Mouse (Mus musculus) urinary bladder, postnatal 4 days (tissue): ENCODE data around the gene Gtf2h4.

Experiments used
- DNase-seq, 2 experiments: peaks; one replicate each; pipeline ENCODE4 v3.0.0; 2021 to 2022; ENCODE audit warnings: low spot score in 2 of 2

Gene Gtf2h4

DNA sequence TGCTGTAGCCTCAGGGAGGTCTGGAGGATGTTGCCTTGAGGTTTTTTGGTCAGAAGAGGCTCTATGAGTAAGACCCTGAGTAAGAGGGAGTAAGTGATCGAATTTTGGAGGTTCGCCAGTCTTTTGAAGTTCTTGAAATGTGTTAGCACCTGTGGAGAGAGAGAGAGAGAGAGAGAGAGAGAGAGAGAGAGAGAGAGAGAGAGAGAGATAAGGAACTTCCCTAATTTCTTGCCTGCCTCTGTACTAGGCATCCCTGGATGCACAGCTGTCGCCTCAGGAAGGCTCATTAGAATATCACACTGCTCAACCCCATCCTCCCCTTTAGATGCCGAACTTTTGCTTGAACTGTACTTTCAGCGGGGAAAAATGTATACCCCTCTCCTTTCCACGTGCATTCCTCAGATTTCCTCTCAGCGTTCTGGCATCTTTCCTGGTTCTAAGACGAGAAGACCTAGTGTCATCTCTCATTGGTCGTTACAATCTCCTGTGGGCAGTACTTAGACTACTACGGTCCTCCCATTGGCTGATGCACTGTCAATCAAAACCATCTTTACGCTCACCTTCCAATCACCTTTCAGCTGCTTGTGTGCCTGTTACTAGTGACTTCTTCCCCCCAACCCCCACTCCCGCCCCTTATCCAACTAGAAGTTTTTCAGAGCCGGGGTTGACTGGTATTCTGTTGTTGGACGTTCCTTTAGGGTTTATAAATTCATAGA, 34.9 kb downstream of the Gtf2h4 start:
- DNase-seq: peak; percentile 75 to 78

DNA sequence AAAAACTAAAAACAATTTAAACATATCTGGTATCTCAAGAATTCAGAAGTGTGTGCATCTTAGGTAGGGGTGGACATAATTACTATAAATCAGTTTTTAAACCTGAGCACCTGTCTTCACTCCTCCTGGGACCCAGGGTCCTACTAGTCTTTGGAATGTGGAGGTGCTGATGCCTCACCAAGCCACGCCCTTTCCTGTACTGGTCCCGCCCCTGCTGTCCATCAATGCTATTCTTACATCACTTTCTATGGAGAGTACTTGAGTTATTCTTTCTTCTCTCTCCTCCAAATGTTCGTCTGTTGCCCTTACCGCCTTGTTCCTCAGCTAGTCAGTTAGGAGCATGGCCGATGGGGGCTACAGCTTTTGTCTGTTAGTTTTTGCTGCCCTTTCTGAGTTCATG, 37.2 kb downstream of the Gtf2h4 start:
- DNase-seq: no peak

DNA sequence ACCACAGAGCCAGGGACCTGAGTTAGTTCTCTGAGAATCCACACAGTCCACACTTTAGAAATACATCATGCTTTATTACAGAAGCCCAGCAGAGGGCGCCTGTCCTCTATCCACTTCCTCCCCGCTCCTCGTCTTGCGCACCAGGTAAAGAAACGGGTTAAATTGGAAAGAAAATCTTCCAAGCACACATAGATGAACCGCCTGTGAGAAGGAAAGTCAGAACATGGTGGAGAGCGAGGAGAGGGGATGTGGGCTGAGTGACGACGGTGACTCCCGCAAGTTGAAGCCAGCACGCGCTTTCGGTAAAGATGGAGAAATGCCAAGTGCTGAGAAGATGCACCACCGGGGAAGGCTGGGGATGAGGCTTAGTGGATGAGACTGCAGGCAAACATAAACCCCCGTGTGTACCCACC, 37.8 kb downstream of the Gtf2h4 start:
- DNase-seq: peak; percentile 56 to 72

DNA sequence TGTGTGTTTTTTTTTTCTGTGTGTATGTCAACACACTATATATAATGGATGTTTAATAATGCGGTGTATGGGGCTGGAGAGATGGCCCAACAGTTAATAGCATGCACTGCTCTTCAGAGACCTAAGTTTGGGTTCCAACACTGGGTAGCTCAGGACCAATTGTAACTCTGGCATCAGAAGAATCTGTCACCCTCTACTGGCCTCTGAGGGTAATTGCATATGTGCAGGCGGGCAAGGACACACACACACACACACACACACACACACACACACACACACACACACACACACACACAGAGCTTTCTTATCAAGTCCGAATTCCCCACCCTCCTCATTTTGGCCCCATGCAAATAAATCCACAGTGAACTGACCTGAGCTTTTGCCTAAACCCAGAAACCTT, 38.3 kb downstream of the Gtf2h4 start:
- no peak for DNase-seq

DNA sequence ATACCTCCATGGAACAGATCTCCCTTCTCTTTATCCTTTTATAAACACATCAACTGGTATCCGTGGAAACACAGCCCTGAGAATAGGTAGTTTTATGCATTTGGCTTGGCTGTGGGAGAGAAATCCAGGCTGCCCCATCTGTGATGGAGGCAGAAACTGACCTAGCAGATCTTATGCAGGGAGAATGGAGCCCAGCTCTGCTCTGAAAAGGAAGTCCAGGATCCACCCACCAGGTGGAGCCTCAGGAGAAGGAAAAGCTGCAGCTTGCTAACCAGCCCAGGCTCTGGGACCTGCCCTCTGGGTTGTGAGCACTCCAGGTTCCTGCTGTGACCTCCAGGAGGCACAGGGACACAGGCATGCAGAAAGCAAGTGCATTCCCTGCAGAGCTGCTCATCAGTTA, 39.5 kb downstream of the Gtf2h4 start:
- DNase-seq: peak in 1 of 2 experiments; percentile 37

DNA sequence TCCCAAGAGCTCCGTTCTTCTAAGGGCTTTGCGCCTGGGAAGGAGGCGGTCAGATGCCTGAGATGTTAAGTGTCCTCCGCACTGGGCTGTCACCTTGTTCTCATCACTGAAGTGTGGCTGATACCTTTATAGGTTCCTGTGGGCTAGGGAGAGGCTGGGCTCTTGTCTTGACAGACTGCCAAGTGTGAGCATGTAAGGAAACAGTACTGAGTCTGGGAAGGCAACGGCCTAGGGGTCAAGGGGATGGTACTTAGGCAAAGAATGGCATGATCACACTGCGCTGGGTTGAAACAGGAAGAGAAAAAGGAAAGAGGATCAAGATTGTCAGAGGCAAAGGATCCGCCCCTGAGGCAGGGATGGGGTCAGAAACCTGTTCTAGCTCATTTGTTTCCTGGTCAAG, 47.0 kb downstream of the Gtf2h4 start, which contains the start of gene Gm9573:
Gm9573 (minus strand) TSS at position 101 of the 400 bp plus-strand sequence.
- DNase-seq: no peak
